Mouse (Mus musculus) G1E (cell line): Measurements from ENCODE around the gene Ppp1r13l.

Source experiments
- CTCF ChIP-seq: IDR thresholded peaks from 2 replicates; pipeline ENCODE4 v1.5.1; 2012; ENCODE audit warnings: low read depth, low read length, inconsistent platforms, mixed read lengths
- GATA1 ChIP-seq: IDR thresholded peaks from 2 replicates; pipeline ENCODE4 v1.6.1; 2012; ENCODE audit warnings: borderline replicate concordance, low read length, inconsistent platforms, mixed read lengths
- GATA2 ChIP-seq: IDR thresholded peaks from 2 replicates; pipeline ENCODE4 v1.6.1; 2012; ENCODE audit warnings: low read depth, low read length, inconsistent platforms, borderline replicate concordance
- TAL1 ChIP-seq: conservative IDR thresholded peaks from 2 replicates; pipeline ENCODE4 v1.6.1; 2012; ENCODE audit warnings: low read depth, low read length, inconsistent platforms, mixed read lengths

DNA sequence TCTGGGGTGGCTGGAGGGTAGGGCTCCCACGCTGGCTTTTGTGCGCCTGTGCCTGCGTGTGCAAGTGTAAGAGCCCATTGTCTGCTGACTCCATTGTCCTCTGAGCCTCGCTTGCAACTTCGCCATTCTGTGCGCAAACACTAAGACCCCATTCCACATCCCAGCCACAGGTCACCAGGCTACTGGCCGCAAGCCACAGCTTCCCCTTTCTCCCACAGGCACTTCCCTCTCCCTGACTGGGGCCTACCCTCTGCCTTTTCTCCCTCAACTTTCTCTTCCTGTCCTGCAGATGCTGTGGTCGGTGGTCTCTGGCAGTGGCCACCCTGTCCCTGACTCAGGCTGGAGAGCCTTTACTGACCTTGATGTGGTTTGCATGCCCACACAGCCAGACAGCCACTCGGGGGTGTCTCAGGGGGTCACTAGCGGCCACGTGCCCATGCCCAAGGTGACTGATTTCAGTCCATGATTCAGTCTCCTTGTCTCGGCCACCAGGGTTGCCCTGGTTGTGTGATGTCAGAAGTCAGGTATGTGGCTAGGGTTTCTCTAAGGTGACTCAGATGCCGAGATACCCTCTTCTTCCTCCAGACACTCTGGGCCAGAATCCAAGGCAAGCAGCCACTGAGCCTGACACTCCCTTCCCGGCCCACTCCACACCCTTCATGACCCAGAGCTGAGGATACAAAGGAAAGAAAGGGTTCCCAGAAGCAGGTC lies 42.9 kb upstream of the Ppp1r13l start:
- TF ChIP-seq CTCF: no peak
- no peak for TF ChIP-seq GATA1
- no peak for TF ChIP-seq GATA2
- no peak for TF ChIP-seq TAL1
